Mouse (Mus musculus) spleen, adult 2 months (tissue): ENCODE data around the gene Itga3. TPM values are rescaled to one million over a fixed set of nuclear protein-coding genes. Genes with fewer than 3 reads are reported as not detected.

Experiments used
- DNase-seq, 2 experiments: peaks; one replicate each; pipeline versions ENCODE4 v3.0.0 to v3.0.0-alpha.2; 2012 to 2021; ENCODE audit warnings: low spot score in 2 of 2, low read depth in 1 of 2
- H3K27ac ChIP-seq: fragments of 200-500 bp; 2 replicates; pipeline ENCODE4 v1.5.1; 2012; ENCODE audit warnings: low read length, inconsistent platforms; ENCODE audit not compliant: insufficient read depth
- H3K27me3 ChIP-seq: fragments of 200-500 bp; 2 replicates; pipeline ENCODE4 v1.6.1; 2012; ENCODE audit warnings: mild to moderate bottlenecking, moderate library complexity, low read length, inconsistent platforms; ENCODE audit not compliant: control insufficient read depth, insufficient read depth
- H3K36me3 ChIP-seq: fragments of 200-500 bp; 2 replicates; pipeline ENCODE4 v1.6.1; 2012; ENCODE audit warnings: mild to moderate bottlenecking, low read length, inconsistent platforms; ENCODE audit not compliant: control insufficient read depth, insufficient read depth
- H3K4me1 ChIP-seq: fragments of 200-500 bp; 2 replicates; pipeline ENCODE4 v1.6.1; 2011; ENCODE audit warnings: inconsistent platforms; ENCODE audit not compliant: control insufficient read depth, insufficient read depth, insufficient read length
- H3K4me3 ChIP-seq: fragments of 200-500 bp; 2 replicates; pipeline ENCODE4 v1.5.1; 2011; ENCODE audit warnings: mild to moderate bottlenecking, inconsistent platforms; ENCODE audit not compliant: insufficient read depth, insufficient read length; ENCODE audit errors: extremely low read depth
- CTCF ChIP-seq: fragments of 200-500 bp; IDR thresholded peaks from 2 replicates; pipeline ENCODE4 v1.5.1; 2011; ENCODE audit warnings: mild to moderate bottlenecking, inconsistent platforms; ENCODE audit not compliant: insufficient read depth, insufficient read length, insufficient replicate concordance; ENCODE audit errors: extremely low read depth
- POLR2A ChIP-seq: fragments of 200-500 bp; IDR thresholded peaks from 2 replicates; pipeline ENCODE4 v1.6.1; 2011; ENCODE audit warnings: low read depth, low read length, inconsistent platforms
- WGBS: fragments of 180-500 bp; shearing (Covaris S2); methylation state at CpG from one replicate; pipeline ENCODE4 v1.1.7; 2018; 5-methylcytosine and 5-hydroxymethylcytosine counted together
- polyA plus RNA-seq: library from polyadenylated mRNA; depleted of rRNA; stranded (reverse); fragments of >200 nt; gene quantifications from 2 replicates; pipeline ENCODE4 v1.2.3, GENCODE M21; 2012

Itga3 gene
- polyA plus RNA-seq, 1 experiment: 13.9 TPM

- Histone ChIP-seq H3K4me3 (no peak overlapping the region), H3K4me1 (no peaks in the 10 kb centered on the region; the same call in 1 of the 2 replicates), H3K36me3 (no peaks in the 10 kb centered on the region), H3K27me3 (peaks cover 8% of the 10 kb centered on the region), H3K27ac (no peak overlapping the region)
- no peak for TF ChIP-seq CTCF
- TF ChIP-seq POLR2A: no peak
- DNase-seq: no peak
- 82% methylated on average over 8 of the region's 8 CpGs for WGBS
These were observed 4.5 kb downstream of the Itga3 start for GRCm38 (mm10) chr11:95072136-95072535.

DNA sequence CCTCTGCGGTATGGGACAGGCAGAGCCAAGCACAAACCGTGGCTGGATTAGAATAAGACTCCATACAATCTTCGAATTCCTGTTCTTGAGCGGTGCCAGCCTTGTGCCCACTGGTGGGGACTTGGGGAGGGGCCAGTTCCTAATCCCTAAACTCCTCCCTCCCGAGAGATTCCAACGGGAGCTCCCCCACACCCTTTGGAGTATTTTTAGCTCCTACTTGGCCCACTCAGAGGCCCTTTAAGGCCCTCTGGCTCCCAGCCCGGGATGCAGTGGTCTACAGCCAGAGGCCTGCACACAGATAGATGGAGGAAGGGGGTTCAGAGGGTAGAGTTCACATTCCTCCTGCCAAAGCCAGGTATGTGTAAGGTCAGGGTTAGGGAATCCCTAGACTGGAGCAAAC lies 5.3 kb downstream of the Itga3 start:
- WGBS: 75% methylated on average over 7 of the region's 7 CpGs
- Histone ChIP-seq H3K27me3 (peaks cover 2% of the 10 kb centered on the region; the same call in 1 of the 2 replicates), H3K4me1 (no peaks in the 10 kb centered on the region; the same call in 1 of the 2 replicates), H3K27ac (no peak overlapping the region), H3K36me3 (no peaks in the 10 kb centered on the region), H3K4me3 (no peak overlapping the region)
- TF ChIP-seq CTCF: no peak
- no peak for TF ChIP-seq POLR2A
- DNase-seq: no peak

- Histone ChIP-seq H3K4me1 (no peaks in the 10 kb centered on the region), H3K4me3 (no peak overlapping the region), H3K27ac (no peak overlapping the region), H3K27me3 (peaks cover 2% of the 10 kb centered on the region; the same call in 1 of the 2 replicates), H3K36me3 (no peaks in the 10 kb centered on the region)
- TF ChIP-seq CTCF: no peak
- TF ChIP-seq POLR2A: no peak
- WGBS: 79% methylated on average over 8 of the region's 8 CpGs
- no peak for DNase-seq
These were observed 6.2 kb downstream of the Itga3 start for GRCm38 (mm10) chr11:95070140-95071107.

GRCm38 (mm10) chr11:95069226-95069957 lies 7.2 kb downstream of the Itga3 start:
- Histone ChIP-seq H3K36me3 (no peaks in the 10 kb centered on the region), H3K27me3 (no peaks in the 10 kb centered on the region), H3K27ac (no peak overlapping the region), H3K4me1 (no peaks in the 10 kb centered on the region), H3K4me3 (no peak overlapping the region)
- no peak for DNase-seq
- TF ChIP-seq POLR2A: no peak
- TF ChIP-seq CTCF: no peak
- 86% methylated on average over 10 of the region's 10 CpGs for WGBS

DNA sequence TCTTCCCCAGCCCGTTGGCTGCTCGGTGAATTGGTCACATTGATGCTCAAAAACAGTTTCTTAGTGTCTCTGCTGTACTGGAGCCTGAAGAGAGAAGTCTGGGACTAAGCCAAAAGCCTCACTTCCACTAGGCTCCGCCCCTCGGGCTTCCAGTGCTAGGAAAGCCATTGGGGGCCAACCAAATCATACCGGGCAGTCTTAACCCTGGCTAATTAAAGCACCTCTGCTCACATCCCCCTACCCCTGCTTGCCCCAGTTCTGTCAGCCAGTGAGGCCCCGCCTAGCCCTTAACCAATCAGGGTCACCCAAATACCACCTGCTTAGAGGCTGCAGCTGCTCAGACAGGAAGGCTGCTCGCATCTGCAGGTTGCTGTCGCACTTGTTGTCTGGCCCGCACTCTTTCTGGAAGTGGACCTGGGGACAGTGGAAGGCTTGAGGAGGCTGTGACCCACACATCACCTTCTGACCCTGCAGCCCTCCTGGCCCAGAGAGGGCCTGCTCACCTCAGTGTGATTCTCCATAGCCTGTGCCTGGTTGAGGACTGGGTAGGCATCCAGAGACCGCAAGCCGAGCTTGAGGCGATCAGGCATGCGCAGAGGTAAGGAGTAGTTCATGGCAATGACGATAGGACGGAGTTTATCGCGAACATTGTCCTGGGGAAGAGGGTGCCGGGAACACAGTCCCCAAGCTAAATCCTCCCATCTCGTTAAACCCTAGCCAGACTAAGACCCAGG lies 19.7 kb downstream of the Itga3 start:
- H3K27ac ChIP-seq: no peak overlapping the region
- WGBS: 62% methylated on average over 19 of the region's 19 CpGs

GRCm38 (mm10) chr11:95053062-95053461 lies 23.5 kb downstream of the Itga3 start:
- no peaks in the 10 kb centered on the region for H3K27me3 ChIP-seq
- 80% methylated on average over 9 of the region's 9 CpGs for WGBS
- no peaks in the 10 kb centered on the region for H3K4me1 ChIP-seq
- TF ChIP-seq CTCF (no peak), POLR2A (no peak)
- no peak overlapping the region for H3K27ac ChIP-seq
- no peaks in the 10 kb centered on the region for H3K36me3 ChIP-seq
- no peak for DNase-seq
- no peak overlapping the region for H3K4me3 ChIP-seq

More for the DNA sequence above, 19.7 kb downstream of the Itga3 start:
- no peak for DNase-seq
- Histone ChIP-seq H3K36me3 (no peaks in the 10 kb centered on the region), H3K4me1 (no peaks in the 10 kb centered on the region), H3K4me3 (no peak overlapping the region), H3K27me3 (no peaks in the 10 kb centered on the region)
- TF ChIP-seq CTCF (no peak), POLR2A (no peak)
